8 mouse cellular contexts compared by ENCODE assay signal in the genomic region with DNA sequence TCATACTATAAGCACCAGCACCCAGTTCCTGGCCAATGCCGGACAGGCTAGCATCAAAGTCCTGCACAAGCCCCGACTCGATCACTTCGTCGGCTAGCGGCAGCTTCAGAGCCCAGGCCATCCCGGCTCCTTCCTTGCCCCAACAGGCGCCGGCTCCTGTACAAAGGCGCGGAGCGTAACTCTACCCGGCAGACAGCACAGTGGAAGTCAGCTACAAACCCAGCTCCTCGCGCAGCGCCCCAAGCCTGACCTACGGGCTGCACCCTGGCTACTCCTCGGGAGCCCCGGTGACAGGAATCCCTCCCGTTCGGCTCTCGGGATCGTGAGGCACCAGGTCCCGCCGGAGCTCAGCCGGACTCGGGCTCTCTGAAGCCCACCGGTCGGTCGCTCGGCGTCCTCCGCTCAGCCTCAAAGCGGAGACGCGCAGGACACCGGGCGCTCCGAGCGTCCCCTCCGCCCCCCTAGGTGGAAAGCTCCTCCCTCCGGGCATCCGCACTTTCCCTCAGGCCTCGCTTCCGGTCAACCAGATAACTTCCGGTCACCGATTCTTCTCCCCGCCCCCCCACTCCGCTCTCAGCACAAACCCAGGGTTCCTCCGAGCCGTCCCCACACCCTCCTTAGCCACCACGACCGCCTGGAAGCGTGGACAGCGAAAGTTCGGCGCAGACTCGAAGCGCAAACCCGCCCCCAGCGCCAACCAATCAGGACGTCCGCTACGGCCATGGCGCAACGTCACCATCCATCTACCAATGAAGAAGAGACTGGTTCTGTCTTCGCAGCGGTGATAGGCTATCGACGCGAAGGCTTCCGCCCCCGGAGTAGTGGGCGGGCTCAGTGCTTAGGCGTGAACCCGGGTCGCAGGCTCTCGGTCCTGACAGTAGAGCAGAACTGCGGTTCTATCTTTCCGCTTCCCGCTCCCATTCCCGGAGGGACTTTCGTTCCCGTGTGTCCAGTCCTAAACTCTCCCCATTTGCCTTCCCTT. TPM values are rescaled to one million over a fixed set of nuclear protein-coding genes. Genes with fewer than 3 reads are reported as not detected.
DNase-seq lines count a peak whose midpoint lies in the region; ATAC-seq and TF ChIP-seq lines count a peak whose summit lies in the region.

A gene (minus strand): TSS at position 683 of the 982 bp plus-strand sequence.

- TF ChIP-seq EP300 in CH12.LX (IDR thresholded peaks at IDR 0.05; ENCODE audit: low read length) = no peak

- no peak for TF ChIP-seq RAD21 in CH12.LX (IDR thresholded peaks at IDR 0.05; ENCODE audit: low read depth, low read length)

- H3K79me2 ChIP-seq in CH12.LX (replicated peaks; ENCODE audit: control insufficient read depth, extremely low read depth, insufficient read depth, poor library complexity, severe bottlenecking) = peaks cover 3% of the 10 kb centered on the region; the same call in 1 of the 2 replicates

- peaks cover 6% of the 10 kb centered on the region for H3K9me3 ChIP-seq in CH12.LX (replicated peaks; ENCODE audit: low read length)
- no peaks in the 10 kb centered on the region for H3K9me3 ChIP-seq in forebrain, embryonic 11.5 days (ENCODE audit: control insufficient read depth, low read length)
- H3K9me3 ChIP-seq in heart, embryonic 16.5 days (replicated peaks; ENCODE audit: control insufficient read depth, low read length) = no peaks in the 10 kb centered on the region
- H3K9me3 ChIP-seq in liver, embryonic 15.5 days (replicated peaks) = no peaks in the 10 kb centered on the region
- no peaks in the 10 kb centered on the region for H3K9me3 ChIP-seq in neural tube, embryonic 12.5 days

- peak within 1 kb of the TSS; percentile 83 for H3K9ac ChIP-seq in CH12.LX (ENCODE audit: insufficient read depth, low read depth)
- peak within 1 kb of the TSS; percentile 87 for H3K9ac ChIP-seq in forebrain, embryonic 11.5 days (ENCODE audit: low read length)
- H3K9ac ChIP-seq in heart, embryonic 16.5 days (ENCODE audit: low read length) = peak within 1 kb of the TSS; percentile 93
- H3K9ac ChIP-seq in liver, embryonic 15.5 days = peak within 1 kb of the TSS; percentile 83
- peak within 1 kb of the TSS; percentile 88 for H3K9ac ChIP-seq in neural tube, embryonic 12.5 days

- in situ Hi-C loops in CH12.LX (cut with MboI; ENCODE audit: low pct_ligation_motif_present, low pct_unique_long_range_greater_than_20kb, low sequenced_read_pairs) = no loop called here

- no peak for TF ChIP-seq CTCF in CH12.LX (conservative IDR thresholded peaks at IDR 0.05 in 1 of 2, IDR thresholded peaks at IDR 0.05 in 1 of 2; ENCODE audit: low read depth in 2 of 2, low read length in 2 of 2)

- ATAC-seq in forebrain, embryonic 11.5 days (replicated peaks; ENCODE audit: low FRiP score) = peak; percentile 100
- peak; percentile 99 for ATAC-seq in heart, embryonic 16.5 days (replicated peaks; ENCODE audit: extremely low read depth, insufficient read depth, low FRiP score)
- peak; percentile 98 for ATAC-seq in liver, embryonic 15.5 days (ENCODE audit: insufficient read depth)
- ATAC-seq in neural tube, embryonic 12.5 days (ENCODE audit: low FRiP score, low read depth) = peak; percentile 100

- DNase-seq in CH12.LX (ENCODE audit: extremely low read depth) = peak; percentile 99
- DNase-seq in c-Kit-positive CD71-positive TER-119-negative erythroid progenitor cells, embryonic 14.5 days (ENCODE audit: low read depth) = peak; percentile 94
- DNase-seq in forebrain, embryonic 11.5 days (ENCODE audit: low spot score) = peak; percentile 98
- DNase-seq in kidney, postnatal 36 days = peak; percentile 99 to 100
- DNase-seq in telencephalon, adult 2 months (ENCODE audit: low read depth, low spot score) = peak; percentile 97

- peak within 1 kb of the TSS; percentile 84 for H3K4me2 ChIP-seq in CH12.LX (ENCODE audit: insufficient read depth, low read depth, poor library complexity, severe bottlenecking)
- H3K4me2 ChIP-seq in forebrain, embryonic 11.5 days (ENCODE audit: low read depth, low read length, severe bottlenecking) = peak within 1 kb of the TSS; percentile 89
- H3K4me2 ChIP-seq in heart, embryonic 16.5 days (ENCODE audit: low read depth, low read length) = peak within 1 kb of the TSS; percentile 92
- H3K4me2 ChIP-seq in liver, embryonic 15.5 days = peak within 1 kb of the TSS; percentile 92
- peak within 1 kb of the TSS; percentile 90 for H3K4me2 ChIP-seq in neural tube, embryonic 12.5 days (replicated peaks)

- WGBS in forebrain, embryonic 11.5 days = under 1% methylated on average over 84 of the region's 84 CpGs
- under 1% methylated on average over 82 of the region's 84 CpGs for WGBS in heart, embryonic 16.5 days
- WGBS in liver, embryonic 15.5 days (ENCODE audit: insufficient replicate concordance) = under 1% methylated on average over 84 of the region's 84 CpGs
- WGBS in neural tube, embryonic 12.5 days = under 1% methylated on average over 84 of the region's 84 CpGs

- H3K4me1 ChIP-seq in CH12.LX (ENCODE audit: control insufficient read depth in 1 of 2, insufficient read depth in 2 of 2) = peaks cover 3 to 18% of the 10 kb centered on the region in 2 experiments; a peak in 2 of 4 replicates
- H3K4me1 ChIP-seq in forebrain, embryonic 11.5 days (replicated peaks; ENCODE audit: control insufficient read depth, insufficient read depth, low read length) = peaks cover 3% of the 10 kb centered on the region; the same call in 1 of the 2 replicates
- H3K4me1 ChIP-seq in heart, embryonic 16.5 days (ENCODE audit: control insufficient read depth, insufficient read depth, low read length) = peaks cover 17% of the 10 kb centered on the region
- H3K4me1 ChIP-seq in liver, embryonic 15.5 days (replicated peaks) = peaks cover 49% of the 10 kb centered on the region
- H3K4me1 ChIP-seq in neural tube, embryonic 12.5 days = peaks cover 5% of the 10 kb centered on the region; the same call in 1 of the 2 replicates

- H3K4me3 ChIP-seq in CH12.LX (replicated peaks in 1 of 3; ENCODE audit: low read depth in 2 of 3, low read length in 2 of 3, poor library complexity in 1 of 3) = peak within 1 kb of the TSS; percentile 80 to 93 (median 89)
- H3K4me3 ChIP-seq in forebrain, embryonic 11.5 days (ENCODE audit: low read depth, low read length) = peak within 1 kb of the TSS; percentile 87
- H3K4me3 ChIP-seq in heart, embryonic 16.5 days (ENCODE audit: low read length) = peak within 1 kb of the TSS; percentile 88
- H3K4me3 ChIP-seq in liver, embryonic 15.5 days (replicated peaks) = peak within 1 kb of the TSS; percentile 90
- peak within 1 kb of the TSS; percentile 91 for H3K4me3 ChIP-seq in neural tube, embryonic 12.5 days

- peak within 1 kb of the TSS; percentile 26 for H3K27ac ChIP-seq in CH12.LX (ENCODE audit: insufficient read depth, low read depth)
- H3K27ac ChIP-seq in forebrain, embryonic 11.5 days (ENCODE audit: low read depth, low read length) = peak within 1 kb of the TSS; percentile 95
- peak within 1 kb of the TSS; percentile 95 for H3K27ac ChIP-seq in heart, embryonic 16.5 days (ENCODE audit: low read length)
- H3K27ac ChIP-seq in liver, embryonic 15.5 days (replicated peaks) = peak within 1 kb of the TSS; percentile 82
- H3K27ac ChIP-seq in neural tube, embryonic 12.5 days = peak within 1 kb of the TSS; percentile 81

- H3K36me3 ChIP-seq in CH12.LX (replicated peaks in 1 of 2; ENCODE audit: control insufficient read depth in 1 of 2, insufficient read depth in 1 of 2, low read length in 1 of 2) = peaks cover 6 to 19% of the 10 kb centered on the region in 2 experiments
- no peaks in the 10 kb centered on the region for H3K36me3 ChIP-seq in forebrain, embryonic 11.5 days (ENCODE audit: control insufficient read depth, insufficient read depth, low read length)
- H3K36me3 ChIP-seq in heart, embryonic 16.5 days (ENCODE audit: control insufficient read depth, insufficient read depth) = peaks cover 3% of the 10 kb centered on the region; the same call in 1 of the 2 replicates
- peaks cover 4% of the 10 kb centered on the region for H3K36me3 ChIP-seq in liver, embryonic 15.5 days (replicated peaks)
- peaks cover 15% of the 10 kb centered on the region for H3K36me3 ChIP-seq in neural tube, embryonic 12.5 days

- TF ChIP-seq POLR2A in CH12.LX (IDR thresholded peaks at IDR 0.05; ENCODE audit: low read depth, low read length) = peak; percentile 96

- peaks cover 5% of the 10 kb centered on the region for H3K27me3 ChIP-seq in CH12.LX (replicated peaks)
- H3K27me3 ChIP-seq in forebrain, embryonic 11.5 days (ENCODE audit: control insufficient read depth, insufficient read depth, low read length) = no peaks in the 10 kb centered on the region
- no peaks in the 10 kb centered on the region for H3K27me3 ChIP-seq in heart, embryonic 16.5 days (ENCODE audit: control insufficient read depth, insufficient read depth, low read length)
- H3K27me3 ChIP-seq in liver, embryonic 15.5 days = no peaks in the 10 kb centered on the region
- no peaks in the 10 kb centered on the region for H3K27me3 ChIP-seq in neural tube, embryonic 12.5 days (replicated peaks)

- dilution Hi-C loops in CH12.LX (cut with MboI; ENCODE audit: extremely low pct_ligation_motif_present, extremely low pct_unique_long_range_greater_than_20kb, low sequenced_read_pairs) = no loop called here

TF ChIP-seq in CH12.LX, 34 proteins besides CTCF, POLR2A, EP300 and RAD21 (continues in another document):
- no peak for TF ChIP-seq ZNF384 (IDR thresholded peaks at IDR 0.05; ENCODE audit: low read depth, low read length)
- TF ChIP-seq ZC3H11A (IDR thresholded peaks at IDR 0.05; ENCODE audit: low read depth, low read length) = no peak
- TF ChIP-seq HCFC1 (IDR thresholded peaks at IDR 0.05; ENCODE audit: low read depth, low read length) = peak; percentile 67
- TF ChIP-seq JUN (IDR thresholded peaks at IDR 0.05; ENCODE audit: insufficient read depth, low read depth, low read length) = no peak
- peak; percentile 83 for TF ChIP-seq NELFE (IDR thresholded peaks at IDR 0.05; ENCODE audit: low read depth, low read length)
- TF ChIP-seq KAT2A (IDR thresholded peaks at IDR 0.05; ENCODE audit: insufficient replicate concordance, low read length) = peak; percentile 35; the same call in 1 of the 2 replicates
- peak; percentile 61; the same call in 1 of the 2 replicates for TF ChIP-seq MXI1 (IDR thresholded peaks at IDR 0.05; ENCODE audit: low read depth, low read length)
- peak; percentile 66 for TF ChIP-seq TCF12 (IDR thresholded peaks at IDR 0.05; ENCODE audit: low read depth, low read length)
- TF ChIP-seq ZMIZ1 (IDR thresholded peaks at IDR 0.05; ENCODE audit: low read depth, low read length) = peak; percentile 91
- no peak for TF ChIP-seq USF2 (conservative IDR thresholded peaks at IDR 0.05; ENCODE audit: low read depth, low read length)
- no peak for TF ChIP-seq MYC (IDR thresholded peaks at IDR 0.05; ENCODE audit: low read depth, low read length)

RNA-seq across cellular contexts. Expression of the gene that starts here (rescaled TPM):
- total RNA-seq in CH12.LX (2012; rRNA removed) = 5.8 and 7.8 TPM in 2 replicates
- 6.3 and 6.8 TPM in 2 replicates for total RNA-seq in CH12.LX (2014; rRNA removed)
- 5.3 and 5.9 TPM in 2 replicates for polyA plus RNA-seq in CH12.LX (2012; ENCODE audit: insufficient read length, low read depth)
- polyA plus RNA-seq in forebrain, embryonic 11.5 days (2014; fragmentation: Nextera tagmentation; extraction: Ambion mirVana) = 31.7 and 32.9 TPM in 2 replicates
- polyA plus RNA-seq in heart, embryonic 16.5 days (2015; fragmentation: Nextera tagmentation; extraction: Ambion mirVana) = 16.0 and 19.2 TPM in 2 replicates
- polyA plus RNA-seq in liver, embryonic 15.5 days (2015; fragmentation: Nextera tagmentation; extraction: Ambion mirVana) = 3.7 and 4.1 TPM in 2 replicates
- polyA plus RNA-seq in neural tube, embryonic 12.5 days (2016; fragmentation: Nextera tagmentation; extraction: Ambion mirVana) = 40.0 and 41.0 TPM in 2 replicates

Comparison
In these comparisons a context has a peak if more than half of its experiments do, and no peak if none do; other contexts are left out.
1. Peak in every context shown above with its lines: DNase-seq, ATAC-seq, H3K4me3 ChIP-seq and H3K27ac ChIP-seq.
2. H3K27ac ChIP-seq: peak in every context shown above with its lines; median percentile 95 in forebrain, embryonic 11.5 days; 95 in heart, embryonic 16.5 days; 82 in liver, embryonic 15.5 days; 81 in neural tube, embryonic 12.5 days; 26 in CH12.LX.